Mouse (Mus musculus) left cerebral cortex, adult 11 months (tissue): ENCODE results near the gene Mitd1.
A peak's percentile ranks its signal among the peaks of the same experiment; 100 is the strongest.

Experiments
- DNase-seq: peaks from one replicate; pipeline ENCODE4 v3.0.0; 2022; ENCODE audit warnings: low spot score

Mitd1 gene

DNA sequence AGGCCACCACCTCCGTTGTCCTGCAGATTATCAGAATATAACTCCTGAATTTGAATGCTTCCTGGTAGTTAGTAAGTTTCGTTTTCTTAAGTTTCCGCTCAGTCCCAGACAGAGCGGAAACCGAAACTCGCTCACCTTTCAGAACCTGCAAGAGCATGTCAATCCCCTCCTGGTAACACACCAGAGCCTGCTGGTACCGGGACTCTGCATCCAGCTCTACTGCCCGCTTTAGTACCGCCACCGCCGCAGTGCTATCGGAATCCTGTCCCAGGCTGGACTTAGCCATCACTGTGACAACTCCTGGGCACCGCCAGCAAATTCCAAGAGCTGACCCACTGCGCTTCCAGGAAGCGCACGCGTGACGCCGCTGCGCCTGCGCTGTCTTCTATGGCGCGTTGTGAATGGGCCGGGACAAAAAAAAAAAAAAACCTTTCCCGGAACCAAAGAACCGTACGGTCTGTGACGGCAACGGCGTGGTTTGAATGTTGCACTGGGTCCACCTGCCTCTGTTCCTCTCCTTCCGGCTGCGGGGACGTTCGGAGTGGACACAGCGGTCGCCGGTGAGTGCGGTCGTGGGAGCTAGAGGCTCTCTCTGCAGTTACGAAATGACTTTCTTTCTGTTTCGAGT is at the start of gene Mitd1, which contains the start of gene Mrpl30:
Gene Mitd1 (minus strand): TSS at position 387 of the 628 bp plus-strand sequence.
Gene Mrpl30 (plus strand): TSS at position 453 of the 628 bp plus-strand sequence.
- peak; percentile 81 for DNase-seq

- no peak for DNase-seq
These were observed 41.6 kb upstream of the Mitd1 start for GRCm38 (mm10) chr1:37931806-37932205.

- no peak for DNase-seq
These were observed 35.8 kb upstream of the Mitd1 start for GRCm38 (mm10) chr1:37925971-37926370.

DNA sequence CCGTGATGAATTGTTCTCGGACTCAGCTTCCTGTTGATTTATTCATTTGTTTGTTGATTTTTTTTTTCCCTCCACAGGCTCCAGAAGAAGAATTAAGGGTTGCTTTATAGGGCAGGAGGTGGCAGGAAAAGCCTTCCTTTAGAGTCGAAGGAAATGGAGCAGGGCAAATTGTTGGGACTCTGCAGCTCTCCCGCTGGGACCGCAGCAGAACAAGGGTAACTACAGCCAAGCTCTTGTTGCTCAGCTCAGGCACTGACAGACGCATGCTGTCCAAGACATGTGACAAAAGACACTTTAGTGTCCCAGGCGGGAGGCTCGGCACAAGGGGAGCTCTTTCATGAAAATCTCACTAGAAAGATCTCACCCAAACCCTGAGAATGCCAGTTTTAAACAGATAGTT is 32.3 kb upstream of the Mitd1 start:
- DNase-seq: no peak

DNA sequence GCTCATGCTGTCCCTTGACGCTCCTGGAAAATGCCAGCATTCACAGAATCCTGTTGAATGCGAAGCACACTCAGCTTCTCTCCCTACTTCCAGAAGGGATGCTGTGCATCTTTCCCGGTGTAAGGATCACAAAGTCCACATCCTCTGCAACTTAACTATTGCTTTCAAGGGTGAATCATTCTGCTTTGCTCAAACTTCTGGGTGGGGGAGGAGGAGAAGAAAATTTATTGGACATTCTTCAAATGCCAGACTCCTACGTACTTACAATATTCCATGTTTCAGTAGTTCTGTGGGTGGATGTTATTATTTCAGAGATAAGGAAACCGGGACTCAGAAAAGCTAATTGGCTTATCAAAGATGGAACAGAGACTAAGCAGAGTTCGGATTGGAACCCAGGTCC is 27.9 kb upstream of the Mitd1 start:
- no peak for DNase-seq

DNA sequence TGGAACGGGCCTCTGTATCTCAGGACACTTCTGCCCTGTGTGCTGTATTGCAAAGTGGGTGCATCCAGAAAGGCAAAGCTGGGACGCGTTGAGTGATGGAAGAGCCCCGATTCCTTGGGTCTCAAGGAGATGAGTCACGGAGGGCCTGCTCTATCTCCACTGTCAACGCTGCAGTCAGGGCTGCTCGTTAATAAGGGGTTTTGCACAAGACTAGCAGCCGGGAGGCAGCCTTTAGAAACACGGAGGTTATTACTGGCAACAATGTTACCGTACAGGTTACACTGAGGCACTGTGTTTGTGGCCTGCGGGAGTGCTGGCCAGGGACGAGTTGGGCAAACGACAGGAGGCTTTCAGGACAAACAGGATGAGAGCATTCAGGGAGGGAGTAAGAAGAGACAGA is 27.5 kb upstream of the Mitd1 start:
- DNase-seq: no peak

- DNase-seq: no peak
These were observed 26.2 kb upstream of the Mitd1 start, which contains the start of gene Lyg2 for GRCm38 (mm10) chr1:37916393-37916792. TSS of gene Lyg2 (minus strand) at chr1:37916493.

- DNase-seq: no peak
These were observed 22.5 kb upstream of the Mitd1 start for GRCm38 (mm10) chr1:37912751-37913150.

- DNase-seq: no peak
These were observed 13.0 kb upstream of the Mitd1 start for GRCm38 (mm10) chr1:37903178-37903577.

- no peak for DNase-seq
These were observed 10.1 kb upstream of the Mitd1 start for GRCm38 (mm10) chr1:37900288-37900687.

- no peak for DNase-seq
These were observed 9.6 kb upstream of the Mitd1 start for GRCm38 (mm10) chr1:37899816-37900215.

DNA sequence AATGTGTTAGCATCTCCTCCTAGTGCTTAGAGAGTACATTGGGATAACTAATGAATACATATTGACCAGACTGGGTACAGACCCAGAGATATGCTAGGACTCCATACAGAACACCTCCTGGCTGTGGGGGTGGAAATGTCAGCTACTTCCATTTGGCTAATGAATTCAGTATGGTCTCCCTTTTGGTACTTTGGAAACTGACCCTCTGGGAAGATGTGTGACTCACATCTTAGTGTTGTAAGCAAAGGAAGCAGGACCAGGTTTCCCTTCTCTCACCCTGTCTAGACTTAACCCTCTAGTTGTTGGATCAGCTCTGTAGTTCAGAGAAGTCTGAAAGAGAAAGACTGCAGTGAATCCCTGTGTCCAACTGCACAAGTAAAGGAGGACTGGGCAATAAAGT is 4.4 kb upstream of the Mitd1 start:
- no peak for DNase-seq

GRCm38 (mm10) chr1:37891400-37891799 is 1.2 kb upstream of the Mitd1 start:
- DNase-seq: no peak

DNA sequence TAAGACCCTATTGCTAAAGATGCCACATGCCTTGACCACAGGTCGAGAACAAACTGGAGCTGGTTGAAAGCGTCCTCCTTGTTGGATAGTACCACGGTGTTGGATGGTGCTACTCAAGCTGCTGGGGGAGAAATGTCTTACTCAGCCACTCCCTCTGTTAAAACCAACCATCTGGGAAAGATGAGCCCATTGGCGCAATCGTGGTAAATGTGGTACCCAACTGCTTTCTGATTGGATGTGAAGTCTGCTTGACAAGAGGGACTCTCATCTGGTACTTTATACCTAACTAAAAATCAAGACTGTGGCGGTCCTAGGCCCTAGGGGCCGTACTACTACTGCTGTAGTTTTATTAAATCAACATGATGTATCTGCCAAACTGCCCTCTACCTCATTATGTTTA is 1.0 kb downstream of the Mitd1 start:
- no peak for DNase-seq

GRCm38 (mm10) chr1:37884451-37884850 is 5.8 kb downstream of the Mitd1 start:
- no peak for DNase-seq

GRCm38 (mm10) chr1:37883411-37883810 is 6.8 kb downstream of the Mitd1 start:
- DNase-seq: no peak

- no peak for DNase-seq
These were observed 12.3 kb downstream of the Mitd1 start for GRCm38 (mm10) chr1:37877736-37878460.

DNA sequence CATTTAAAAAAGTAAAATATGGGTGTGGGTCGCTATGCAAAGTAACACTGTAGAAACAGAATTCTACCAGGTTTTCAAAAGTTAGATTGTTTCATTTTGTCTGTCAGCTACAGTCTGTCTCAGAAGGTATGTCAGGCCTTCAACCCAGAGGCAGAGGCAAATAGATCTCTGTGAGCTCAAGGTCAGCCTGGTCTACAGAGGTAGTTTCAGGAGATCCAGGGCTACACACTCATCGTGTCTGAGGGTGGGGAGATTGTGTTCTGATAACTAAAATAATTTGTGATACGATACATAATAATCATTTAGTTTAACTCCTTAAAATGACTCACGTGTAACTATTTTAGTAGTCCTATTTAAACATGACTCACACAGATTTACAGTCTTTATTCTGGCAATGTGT is 17.1 kb downstream of the Mitd1 start:
- no peak for DNase-seq

DNA sequence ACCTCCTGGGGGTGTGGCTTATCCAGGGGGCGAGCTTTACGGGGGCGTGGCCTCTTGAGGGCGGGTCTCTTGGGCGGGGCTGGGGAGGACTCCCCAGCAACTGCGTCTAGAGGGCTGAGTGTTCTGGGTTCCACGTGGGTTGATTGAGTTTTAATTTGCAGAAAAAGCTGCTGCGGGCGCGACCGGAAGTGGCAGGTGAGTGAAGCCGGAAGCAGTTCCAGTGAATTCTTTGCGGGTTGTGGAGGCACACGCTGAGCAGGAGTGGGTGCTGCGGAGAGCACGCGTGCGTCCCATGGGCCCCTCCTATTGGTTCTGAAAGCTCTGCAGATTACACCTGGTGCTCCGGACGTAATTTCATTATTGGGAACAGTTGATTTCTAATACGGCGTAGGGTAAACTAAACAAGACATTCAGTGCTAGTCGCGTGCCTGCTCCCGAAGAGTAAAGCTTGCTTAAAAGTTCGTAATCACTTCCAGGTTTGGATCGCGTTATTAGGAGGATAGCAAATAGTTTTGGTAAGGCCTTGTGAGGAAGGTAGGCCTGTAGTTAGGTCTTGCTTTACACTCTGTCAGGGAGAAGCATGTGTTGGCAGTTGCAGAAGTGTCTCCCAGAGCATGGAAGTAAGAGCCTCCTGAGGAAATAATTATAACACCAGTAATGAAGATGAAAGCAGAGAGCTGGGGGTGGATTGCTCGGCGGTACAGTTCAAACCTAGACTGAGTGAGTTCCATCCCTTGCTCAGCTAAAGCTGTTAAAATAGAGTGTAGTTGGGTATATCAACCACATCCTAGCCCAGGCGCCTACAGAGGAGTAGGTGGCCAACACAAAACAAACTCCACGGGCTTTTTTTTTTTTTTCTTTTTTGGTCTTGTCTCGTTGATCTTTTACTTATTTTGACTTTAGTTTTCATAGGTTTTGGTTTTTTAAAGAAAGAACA is 17.8 kb downstream of the Mitd1 start:
- peak; percentile 78 for DNase-seq

GRCm38 (mm10) chr1:37871704-37872103 is 18.5 kb downstream of the Mitd1 start, which contains the start of gene Lipt1:
TSS of gene Lipt1 (plus strand) at chr1:37871738.
- peak; percentile 22 for DNase-seq

DNA sequence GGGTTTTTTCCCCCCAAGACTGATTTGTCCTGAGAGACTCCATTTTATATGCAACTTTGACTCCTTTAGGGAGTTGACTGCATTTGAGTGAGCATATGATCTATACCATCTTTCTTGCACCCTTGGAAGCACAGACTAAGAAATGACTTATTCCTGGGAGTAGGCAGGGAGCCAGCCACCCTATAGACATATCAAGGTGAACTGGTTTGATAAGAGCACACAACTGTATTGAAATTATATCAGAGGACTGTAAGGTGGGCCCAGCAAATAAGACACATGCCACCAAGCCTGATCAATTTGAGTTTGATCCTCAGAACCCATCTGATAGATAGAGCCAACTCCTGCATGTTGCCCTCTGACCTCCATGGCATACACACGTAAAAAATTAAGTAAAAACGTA is 20.8 kb downstream of the Mitd1 start:
- DNase-seq: no peak

DNA sequence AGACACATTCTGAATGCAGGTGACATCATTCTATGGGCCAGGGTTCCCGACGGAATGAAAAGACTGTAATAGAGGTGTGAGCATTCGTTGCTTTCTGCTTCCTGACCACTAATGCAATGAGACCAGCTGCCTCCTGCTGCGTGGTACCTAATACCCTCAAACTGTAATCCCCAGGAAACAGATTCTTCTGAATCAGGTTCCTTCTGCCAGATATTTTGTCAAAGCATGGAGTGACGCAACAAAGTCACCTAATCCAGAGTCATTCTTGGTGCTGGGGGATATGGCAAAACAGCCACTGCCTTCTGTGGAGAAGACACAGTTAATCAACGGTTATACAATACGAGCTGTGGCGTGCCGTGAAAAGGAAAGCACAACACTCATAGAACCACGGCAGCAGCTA is 21.6 kb downstream of the Mitd1 start:
- no peak for DNase-seq
